Mouse (Mus musculus) cerebellum, adult 2 months (tissue): ENCODE data around the gene Tifa.

Experiments used
- CTCF ChIP-seq: fragments of 200-500 bp; IDR thresholded peaks from 2 replicates; pipeline ENCODE4 v1.5.1; 2011; ENCODE audit warnings: low read depth, mild to moderate bottlenecking, control low read depth, low read length, moderate library complexity, borderline replicate concordance; ENCODE audit not compliant: insufficient read depth
- POLR2A ChIP-seq: fragments of 200-500 bp; IDR thresholded peaks from 2 replicates; pipeline ENCODE4 v1.6.1; 2011; ENCODE audit warnings: low read length, control low read depth, borderline replicate concordance; ENCODE audit not compliant: insufficient read depth

GRCm38 (mm10) chr3:127758806-127759205, 30.8 kb upstream of the Tifa start:
- TF ChIP-seq POLR2A = no peak
- no peak for TF ChIP-seq CTCF
